ENCODE assay signal across 21 mouse cellular contexts in the genomic region with DNA sequence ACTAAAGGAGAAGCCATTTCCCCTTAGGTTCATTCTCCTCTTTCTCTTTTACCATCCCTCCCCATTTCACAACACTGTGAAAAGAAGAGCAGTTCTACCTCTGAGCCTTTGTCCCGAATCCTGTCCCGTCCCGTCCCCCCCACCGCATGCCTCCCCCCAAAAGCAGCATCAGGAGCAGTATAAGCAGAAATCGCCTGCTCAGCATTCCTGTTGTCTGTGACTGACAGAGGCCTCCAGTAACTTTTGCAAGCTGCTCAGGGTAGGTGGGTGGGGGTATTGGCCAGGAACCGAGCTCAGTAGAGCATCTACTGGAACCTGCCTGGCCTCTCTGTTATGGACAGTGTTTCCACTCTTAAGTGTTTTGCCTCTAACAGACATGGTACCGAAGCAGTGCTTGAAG. TPM values are rescaled to one million over a fixed set of nuclear protein-coding genes. Genes with fewer than 3 reads are reported as not detected.
DNase-seq lines count a peak whose midpoint lies in the region; ATAC-seq and TF ChIP-seq lines count a peak whose summit lies in the region.
"Had no signal": no experiment of that assay in that cellular context is flagged by ENCODE, and none has a peak within 500 bp of the region (broad histone marks: within the 10 kb centered on the region; RNA-seq: fewer than 3 reads in every experiment).

No protein-coding gene starts in this region.

- no peak overlapping the region for H3K4me2 ChIP-seq in lung, embryonic 14.5 days
- no peak overlapping the region for H3K4me2 ChIP-seq in embryonic facial prominence, embryonic 12.5 days (replicated peaks)
- no peak overlapping the region for H3K4me2 ChIP-seq in intestine, embryonic 15.5 days (replicated peaks)
- H3K4me2 ChIP-seq: heart, embryonic 12.5 days; limb, embryonic 13.5 days; lung, embryonic 15.5 days had no signal

- ATAC-seq in lung, embryonic 14.5 days (ENCODE audit: insufficient read depth): 0 out of 2 replicates have a peak, but pooled peaks have one; percentile 21
- ATAC-seq in embryonic facial prominence, embryonic 12.5 days (ENCODE audit: insufficient number of reproducible peaks, insufficient read depth, low FRiP score, low TSS enrichment): no peak
- ATAC-seq in intestine, embryonic 15.5 days: no peak
- ATAC-seq: activated CD4-positive, CD25-positive, alpha-beta regulatory T cell, adult 4 months; hindbrain, embryonic 16.5 days; intestine, embryonic 16.5 days had no signal

- H3K4me1 ChIP-seq in heart, embryonic 10.5 days: peaks cover 57% of the 10 kb centered on the region
- H3K4me1 ChIP-seq in lung, embryonic 14.5 days (ENCODE audit: insufficient read depth): peaks cover 35% of the 10 kb centered on the region
- peaks cover 0 to 21% of the 10 kb centered on the region in 2 experiments; a peak in 1 of 4 replicates for H3K4me1 ChIP-seq in ES-E14 (ENCODE audit: control insufficient read depth in 2 of 2, insufficient read depth in 2 of 2, low read length in 2 of 2, poor library complexity in 1 of 2)
- peaks cover 34% of the 10 kb centered on the region for H3K4me1 ChIP-seq in embryonic facial prominence, embryonic 12.5 days
- H3K4me1 ChIP-seq in intestine, embryonic 15.5 days (replicated peaks): peaks cover 28% of the 10 kb centered on the region; the same call in 1 of the 2 replicates

- no peaks in the 10 kb centered on the region for H3K36me3 ChIP-seq in heart, embryonic 10.5 days
- no peaks in the 10 kb centered on the region for H3K36me3 ChIP-seq in lung, embryonic 14.5 days (ENCODE audit: insufficient read depth)
- H3K36me3 ChIP-seq in ES-E14 (ENCODE audit: control insufficient read depth, insufficient read depth, low read length, poor library complexity, severe bottlenecking): no peaks in the 10 kb centered on the region
- no peaks in the 10 kb centered on the region for H3K36me3 ChIP-seq in embryonic facial prominence, embryonic 12.5 days
- H3K36me3 ChIP-seq in intestine, embryonic 15.5 days: no peaks in the 10 kb centered on the region
- H3K36me3 ChIP-seq: heart, embryonic 12.5 days; limb, embryonic 13.5 days; lung, embryonic 15.5 days had no signal

- no peaks in the 10 kb centered on the region for H3K9me3 ChIP-seq in heart, embryonic 10.5 days
- no peaks in the 10 kb centered on the region for H3K9me3 ChIP-seq in lung, embryonic 14.5 days (ENCODE audit: low read depth, low read length)
- no peaks in the 10 kb centered on the region for H3K9me3 ChIP-seq in ES-E14 (ENCODE audit: control insufficient read depth, insufficient read depth, low read depth, low read length)
- no peaks in the 10 kb centered on the region for H3K9me3 ChIP-seq in embryonic facial prominence, embryonic 12.5 days
- no peaks in the 10 kb centered on the region for H3K9me3 ChIP-seq in intestine, embryonic 15.5 days
- H3K9me3 ChIP-seq: heart, embryonic 12.5 days; limb, embryonic 13.5 days; lung, embryonic 15.5 days had no signal

- H3K27ac ChIP-seq in heart, embryonic 10.5 days: 0 out of 2 replicates have a peak overlapping the region, but pooled peaks have one; percentile 2
- H3K27ac ChIP-seq in lung, embryonic 14.5 days (ENCODE audit: low read depth): no peak overlapping the region
- no peak overlapping the region for H3K27ac ChIP-seq in ES-E14 (ENCODE audit: insufficient read depth, low read depth, low read length, poor library complexity, severe bottlenecking)
- H3K27ac ChIP-seq in embryonic facial prominence, embryonic 12.5 days: 0 out of 2 replicates have a peak overlapping the region, but pooled peaks have one; percentile 14
- no peak overlapping the region for H3K27ac ChIP-seq in intestine, embryonic 15.5 days
- H3K27ac ChIP-seq: limb, embryonic 13.5 days; liver, embryonic 14.5 days; lung, embryonic 15.5 days had no signal

- intact Hi-C loops in heart, postnatal 36 days (cut with DNase I): no loop called here

- no peak for DNase-seq in heart, embryonic 10.5 days (ENCODE audit: low spot score)
- DNase-seq in heart, postnatal 36 days: no peak
- DNase-seq in lung, embryonic 14.5 days: no peak
- no peak for DNase-seq in lung, postnatal 36 days
- DNase-seq in ES-E14 (ENCODE audit: low read depth, low spot score): no peak
- DNase-seq in neural tube, embryonic 10.5 days (ENCODE audit: extremely low spot score, low spot score): no peak
- DNase-seq: adrenal gland, adult 8-10 months; cerebellum, adult 2 months; cerebellum, postnatal 25 days; gastrocnemius, postnatal 10 days; heart, postnatal 14 days; kidney, postnatal 4 days had no signal

- WGBS in heart, embryonic 10.5 days: 20% methylated on average over 7 of the region's 7 CpGs
- 30% methylated on average over 7 of the region's 7 CpGs for WGBS in lung, embryonic 14.5 days
- WGBS in embryonic facial prominence, embryonic 12.5 days: 28% methylated on average over 7 of the region's 7 CpGs
- 42% methylated on average over 7 of the region's 7 CpGs for WGBS in intestine, embryonic 15.5 days

- no peak for TF ChIP-seq CTCF in lung, embryonic 14.5 days (IDR thresholded peaks at IDR 0.05; ENCODE audit: low read depth)

- H3K27me3 ChIP-seq in heart, embryonic 10.5 days (ENCODE audit: insufficient read depth, poor library complexity, severe bottlenecking): 0 out of 2 replicates have a peak, but pooled peaks cover 21% of the 10 kb centered on the region
- no peaks in the 10 kb centered on the region for H3K27me3 ChIP-seq in lung, embryonic 14.5 days (ENCODE audit: insufficient read depth, low read length)
- no peaks in the 10 kb centered on the region for H3K27me3 ChIP-seq in embryonic facial prominence, embryonic 12.5 days
- no peaks in the 10 kb centered on the region for H3K27me3 ChIP-seq in intestine, embryonic 15.5 days (replicated peaks)
- H3K27me3 ChIP-seq: heart, embryonic 12.5 days; limb, embryonic 13.5 days; lung, embryonic 15.5 days had no signal

- in situ Hi-C loops in ES-E14 (cut with MboI; ENCODE audit: low sequenced_read_pairs in 2 of 2, unreplicated experiment in 2 of 2): no loop called here

- H3K9ac ChIP-seq in lung, embryonic 14.5 days: no peak overlapping the region
- H3K9ac ChIP-seq in ES-E14 (ENCODE audit: insufficient read depth, low read depth, low read length, poor library complexity, severe bottlenecking): no peak overlapping the region
- H3K9ac ChIP-seq in embryonic facial prominence, embryonic 12.5 days: no peak overlapping the region
- H3K9ac ChIP-seq in intestine, embryonic 15.5 days: no peak overlapping the region
- H3K9ac ChIP-seq: heart, embryonic 12.5 days; limb, embryonic 13.5 days; liver, embryonic 14.5 days; lung, embryonic 15.5 days had no signal

- no peak overlapping the region for H3K4me3 ChIP-seq in heart, embryonic 10.5 days
- no peak overlapping the region for H3K4me3 ChIP-seq in lung, embryonic 14.5 days (ENCODE audit: low read depth, low read length)
- H3K4me3 ChIP-seq in ES-E14 (ENCODE audit: insufficient read depth in 1 of 2, low read depth in 1 of 2, low read length in 2 of 2, poor library complexity in 1 of 2, severe bottlenecking in 1 of 2): no peak overlapping the region
- no peak overlapping the region for H3K4me3 ChIP-seq in embryonic facial prominence, embryonic 12.5 days
- no peak overlapping the region for H3K4me3 ChIP-seq in intestine, embryonic 15.5 days (replicated peaks)
- H3K4me3 ChIP-seq: heart, embryonic 12.5 days; limb, embryonic 13.5 days; lung, embryonic 15.5 days had no signal

TF ChIP-seq in ES-E14, 5 proteins besides CTCF, POLR2A, EP300 and RAD21:
- no peak for TF ChIP-seq ZC3H11A (IDR thresholded peaks at IDR 0.05; ENCODE audit: borderline replicate concordance, low read depth, low read length)
- TF ChIP-seq MAFK (IDR thresholded peaks at IDR 0.05; ENCODE audit: insufficient read depth, low read depth, low read length): peak; percentile 82; the same call in 1 of the 2 replicates

RNA-seq across cellular contexts. Expression of a gene that starts 26.3 kb away (rescaled TPM):
- 3.4 and 8.6 TPM in 2 replicates for polyA plus RNA-seq in heart, embryonic 10.5 days (2016; fragmentation: Nextera tagmentation; extraction: Ambion mirVana)
- 10 to 100 TPM; 13.2 to 15.5 TPM for total RNA-seq in heart, postnatal 36 days (2021)
- polyA plus RNA-seq in lung, embryonic 14.5 days (2014; fragmentation: Nextera tagmentation; extraction: Ambion mirVana): 14.6 and 15.1 TPM in 2 replicates
- 7.2 and 11.7 TPM in 2 replicates for total RNA-seq in ES-E14 (2012; rRNA removed)
- 17.3 and 19.9 TPM in 2 replicates for polyA plus RNA-seq in embryonic facial prominence, embryonic 12.5 days (2016; fragmentation: Nextera tagmentation; extraction: Ambion mirVana)
- 3.8 and 4.8 TPM in 2 replicates for polyA plus RNA-seq in intestine, embryonic 15.5 days (2015; fragmentation: Nextera tagmentation; extraction: Ambion mirVana)

Comparison
In these comparisons a context has a peak if more than half of its experiments do, and no peak if none do; other contexts are left out.
1. H3K27ac ChIP-seq: peak in heart, embryonic 10.5 days (single experiment) and embryonic facial prominence, embryonic 12.5 days (single experiment); none in lung, embryonic 14.5 days (single experiment), ES-E14 (single experiment) and intestine, embryonic 15.5 days (single experiment).